Mouse (Mus musculus): ENCODE results near the gene Zfp426.

Zfp426 gene

DNA sequence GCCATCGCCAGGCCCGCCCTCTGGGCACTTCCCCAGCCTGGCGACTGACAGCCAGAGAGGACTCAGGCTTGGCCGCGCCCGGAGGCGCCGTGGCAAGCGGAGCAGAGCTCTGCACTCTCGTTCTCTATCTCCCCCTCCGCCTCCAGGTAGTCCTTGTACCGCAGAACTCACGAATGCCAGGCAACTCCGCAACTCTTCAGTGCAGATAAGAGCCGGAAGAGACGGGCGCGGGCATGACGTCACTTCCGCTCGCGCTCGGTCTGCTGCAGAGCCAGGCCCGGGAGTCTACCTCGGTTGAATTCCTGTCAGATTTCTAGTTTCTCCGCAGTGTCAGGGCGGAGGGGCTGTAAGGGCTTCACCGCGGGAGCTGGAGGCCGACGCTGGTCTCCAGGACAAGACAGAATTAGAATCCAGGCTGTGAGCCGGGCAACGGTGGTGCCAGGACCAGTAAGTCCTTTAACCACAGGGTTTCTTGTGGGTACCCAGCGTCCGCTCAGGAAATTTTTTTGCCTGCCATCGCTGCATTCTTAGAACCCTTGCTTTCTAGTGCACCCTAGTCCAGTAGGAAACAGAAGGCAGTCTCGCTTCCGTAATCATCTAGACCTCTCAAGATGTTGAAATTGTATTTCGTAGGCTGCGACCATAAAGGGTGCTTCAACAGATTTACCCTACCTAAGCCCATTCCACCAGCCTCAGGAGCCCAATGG lies at the start of gene Zfp426:
TSS of gene Zfp426 (minus strand) at position 220 of the 707 bp plus-strand sequence.
- DNase-seq (ENCODE audit: inconsistent ontology term) = peak; percentile 90

GRCm38 (mm10) chr9:20536598-20536997 lies 44.1 kb upstream of the Zfp426 start:
- DNase-seq (ENCODE audit: inconsistent ontology term) = no peak

DNA sequence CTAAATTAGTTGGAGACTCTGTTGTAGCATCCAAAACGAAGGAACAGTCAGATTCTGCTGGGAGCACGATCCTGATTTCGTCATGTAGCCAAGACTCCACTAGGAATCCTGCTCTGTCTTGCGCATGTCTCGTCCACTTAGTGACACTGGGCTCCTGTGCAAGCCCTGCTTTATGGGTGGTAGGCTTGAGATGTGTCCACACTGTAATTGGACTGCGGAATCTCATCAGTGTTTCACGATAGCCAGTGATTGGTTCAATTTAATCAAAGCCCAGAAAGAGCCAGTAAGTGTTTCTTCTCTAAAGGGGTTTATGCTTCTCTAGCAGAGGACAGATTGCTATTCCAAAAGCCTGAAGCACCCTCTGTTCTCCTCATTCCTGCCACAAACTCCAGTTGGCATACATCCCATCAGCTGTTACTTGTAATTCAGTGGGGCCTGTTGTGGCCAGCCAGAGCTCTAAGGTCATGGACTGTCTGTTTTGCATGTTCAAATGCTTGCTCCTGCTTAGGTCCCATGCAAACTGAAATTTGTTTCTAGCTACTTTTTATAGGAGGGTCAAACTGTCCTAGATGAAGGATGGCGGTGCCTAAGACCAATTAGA lies 41.9 kb upstream of the Zfp426 start:
- DNase-seq (ENCODE audit: inconsistent ontology term) = no peak

DNA sequence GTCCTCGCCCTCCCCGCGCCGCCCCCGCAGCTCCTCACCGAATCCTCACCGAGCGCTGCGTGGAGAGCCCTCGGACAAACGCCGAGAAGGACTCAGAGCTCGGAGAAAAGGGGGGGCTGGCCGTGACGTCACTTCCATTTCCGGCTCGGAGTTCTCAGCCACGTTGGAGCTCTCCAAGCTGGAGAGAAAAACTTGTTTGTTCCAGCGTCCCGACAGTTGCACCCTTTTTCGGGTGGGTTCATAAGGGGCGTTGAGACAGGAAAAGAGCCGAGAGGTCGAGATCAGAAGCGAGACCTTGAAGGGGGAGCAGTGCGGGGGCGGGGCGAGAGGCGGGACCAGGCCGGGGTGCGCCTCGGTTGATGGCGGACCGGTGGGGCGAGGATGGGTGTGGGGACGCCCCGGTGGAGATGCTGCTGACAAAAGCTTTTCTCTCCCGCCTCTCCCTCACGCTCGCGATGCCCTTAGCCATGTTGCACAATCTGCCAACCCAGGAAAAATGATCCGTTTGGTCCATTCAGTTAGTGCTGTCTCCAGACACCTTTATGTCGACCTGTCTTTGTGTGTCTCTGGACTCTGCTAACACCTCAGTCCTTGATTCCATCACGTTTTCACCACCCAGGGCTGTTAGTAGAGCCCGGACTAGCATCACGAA lies 28.9 kb upstream of the Zfp426 start, which contains the start of gene Zfp266:
TSS of gene Zfp266 (minus strand) at position 112 of the 652 bp plus-strand sequence.
- peak; percentile 96 for DNase-seq (ENCODE audit: inconsistent ontology term)

GRCm38 (mm10) chr9:20520531-20521210 lies 28.1 kb upstream of the Zfp426 start:
- DNase-seq (ENCODE audit: inconsistent ontology term) = no peak

DNA sequence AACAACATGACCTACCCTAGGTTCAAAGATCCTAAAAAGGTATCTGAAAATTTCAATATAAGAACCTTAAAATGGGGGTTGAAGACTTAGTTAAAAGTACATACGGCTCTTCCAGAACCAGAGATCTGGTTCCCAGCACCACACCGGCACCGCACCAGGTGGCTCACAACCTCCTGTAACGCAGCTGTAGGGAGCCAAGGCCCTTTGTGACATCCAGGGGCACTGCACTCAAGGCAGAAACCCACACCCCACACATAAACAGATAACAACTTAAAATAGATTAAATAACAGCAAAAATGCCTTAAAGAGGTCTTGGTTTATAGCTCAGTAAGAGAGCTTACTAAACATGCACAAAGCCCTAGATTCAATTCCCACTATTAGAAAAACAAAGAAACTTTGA lies 27.4 kb upstream of the Zfp426 start:
- peak; percentile 6 for DNase-seq (ENCODE audit: inconsistent ontology term)

GRCm38 (mm10) chr9:20518708-20519107 lies 26.2 kb upstream of the Zfp426 start:
- DNase-seq (ENCODE audit: inconsistent ontology term) = no peak

DNA sequence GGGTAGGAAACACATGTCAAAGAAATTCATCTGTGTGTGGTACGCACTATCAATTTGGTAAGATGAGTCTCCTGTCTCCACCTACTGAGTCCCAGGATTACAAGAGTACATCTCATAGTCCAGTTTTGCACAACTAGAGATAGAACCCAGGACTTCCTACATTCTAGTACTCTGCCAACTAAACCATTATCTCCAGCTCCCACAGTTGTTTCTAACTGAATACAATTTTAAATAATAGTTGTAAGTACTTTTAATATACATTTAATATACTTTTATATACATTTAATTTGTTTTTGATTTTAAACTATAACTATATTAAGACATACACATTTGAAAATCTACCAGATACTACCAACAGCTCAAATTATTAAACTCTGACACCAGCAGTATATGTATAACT lies 25.2 kb upstream of the Zfp426 start:
- no peak for DNase-seq (ENCODE audit: inconsistent ontology term)

- no peak for DNase-seq (ENCODE audit: inconsistent ontology term)
These were observed 21.5 kb upstream of the Zfp426 start for GRCm38 (mm10) chr9:20514016-20514415.

- DNase-seq (ENCODE audit: inconsistent ontology term) = no peak
These were observed 20.2 kb upstream of the Zfp426 start for GRCm38 (mm10) chr9:20512714-20513113.

- no peak for DNase-seq (ENCODE audit: inconsistent ontology term)
These were observed 19.1 kb upstream of the Zfp426 start for GRCm38 (mm10) chr9:20511645-20512044.

- DNase-seq (ENCODE audit: inconsistent ontology term) = no peak
These were observed 17.8 kb upstream of the Zfp426 start for GRCm38 (mm10) chr9:20510346-20510745.

DNA sequence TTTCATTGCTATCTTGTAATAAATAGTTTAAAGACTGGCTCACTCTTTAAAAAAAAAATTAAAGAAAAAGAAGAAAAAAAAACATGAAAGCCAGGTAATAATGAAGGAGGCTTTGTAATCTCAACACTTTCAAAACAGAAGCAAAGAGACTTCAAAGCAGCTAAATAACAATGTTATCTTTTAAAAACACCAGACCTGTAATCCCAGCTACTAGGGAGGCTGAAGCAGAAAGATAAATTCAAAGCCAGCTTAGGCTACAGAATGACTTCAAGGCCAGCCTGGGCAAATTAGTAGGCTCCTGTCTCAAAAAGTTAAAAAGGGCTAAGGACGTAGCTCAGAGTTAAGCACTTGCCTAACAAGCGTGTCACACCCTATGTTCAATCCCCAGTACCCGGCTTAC lies 17.1 kb upstream of the Zfp426 start:
- no peak for DNase-seq (ENCODE audit: inconsistent ontology term)

GRCm38 (mm10) chr9:20504801-20505200 lies 12.3 kb upstream of the Zfp426 start:
- no peak for DNase-seq (ENCODE audit: inconsistent ontology term)

- DNase-seq (ENCODE audit: inconsistent ontology term) = peak; percentile 46
These were observed 735 bp upstream of the Zfp426 start for GRCm38 (mm10) chr9:20493281-20493680.

DNA sequence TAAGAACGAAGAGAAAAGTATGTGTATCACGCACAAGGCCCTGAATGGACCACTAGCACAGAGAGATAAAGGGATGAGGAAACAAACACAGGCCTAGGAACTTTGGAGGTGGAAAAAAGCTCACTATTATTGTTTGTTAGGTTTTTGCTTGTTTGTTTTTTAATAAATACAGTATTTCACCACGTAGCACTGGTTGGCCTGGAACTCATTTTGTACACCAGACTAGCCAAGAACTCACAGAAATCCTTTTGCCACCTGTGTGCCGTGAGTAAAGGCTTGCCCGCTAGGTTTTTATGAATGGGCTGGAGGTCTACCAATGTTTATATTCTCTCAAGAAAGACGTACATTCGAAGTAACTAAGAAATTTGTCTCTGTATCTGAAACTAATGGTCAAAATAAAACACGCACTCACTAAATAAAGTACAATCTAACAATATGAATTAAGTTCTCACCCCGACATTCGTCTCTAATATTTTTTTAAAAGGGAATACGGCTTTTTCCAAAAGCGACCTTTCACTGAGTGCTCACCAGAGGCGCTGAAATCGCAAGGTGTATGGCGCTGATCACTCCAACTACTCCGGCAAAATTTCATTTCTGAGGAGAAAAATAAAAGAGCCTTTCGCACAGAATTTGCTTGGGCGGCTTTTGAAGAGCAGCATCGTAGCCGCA lies 554 bp downstream of the Zfp426 start:
- DNase-seq (ENCODE audit: inconsistent ontology term) = no peak

DNA sequence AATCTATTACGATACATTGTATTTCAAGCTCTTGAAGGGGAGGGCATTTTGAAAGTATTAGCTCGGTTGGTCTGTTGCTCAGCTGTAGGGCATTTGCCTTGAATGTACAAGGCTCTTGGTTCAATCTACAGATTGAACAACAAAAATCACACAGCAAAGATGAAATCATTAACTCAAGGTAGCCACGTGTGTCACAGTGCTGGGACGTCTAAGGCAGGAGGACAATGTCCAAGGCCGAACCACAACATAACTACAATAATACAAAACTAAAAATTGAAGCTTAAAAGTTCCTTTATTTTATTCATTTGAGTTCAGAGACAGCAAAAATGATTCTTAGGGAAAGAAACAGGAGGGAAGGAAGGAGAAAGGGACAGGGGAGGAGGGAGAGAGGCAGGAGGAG lies 3.0 kb downstream of the Zfp426 start:
- DNase-seq (ENCODE audit: inconsistent ontology term) = no peak

- no peak for DNase-seq (ENCODE audit: inconsistent ontology term)
These were observed 13.2 kb downstream of the Zfp426 start for GRCm38 (mm10) chr9:20479396-20479795.

- DNase-seq (ENCODE audit: inconsistent ontology term) = no peak
These were observed 15.9 kb downstream of the Zfp426 start for GRCm38 (mm10) chr9:20476632-20477031.

DNA sequence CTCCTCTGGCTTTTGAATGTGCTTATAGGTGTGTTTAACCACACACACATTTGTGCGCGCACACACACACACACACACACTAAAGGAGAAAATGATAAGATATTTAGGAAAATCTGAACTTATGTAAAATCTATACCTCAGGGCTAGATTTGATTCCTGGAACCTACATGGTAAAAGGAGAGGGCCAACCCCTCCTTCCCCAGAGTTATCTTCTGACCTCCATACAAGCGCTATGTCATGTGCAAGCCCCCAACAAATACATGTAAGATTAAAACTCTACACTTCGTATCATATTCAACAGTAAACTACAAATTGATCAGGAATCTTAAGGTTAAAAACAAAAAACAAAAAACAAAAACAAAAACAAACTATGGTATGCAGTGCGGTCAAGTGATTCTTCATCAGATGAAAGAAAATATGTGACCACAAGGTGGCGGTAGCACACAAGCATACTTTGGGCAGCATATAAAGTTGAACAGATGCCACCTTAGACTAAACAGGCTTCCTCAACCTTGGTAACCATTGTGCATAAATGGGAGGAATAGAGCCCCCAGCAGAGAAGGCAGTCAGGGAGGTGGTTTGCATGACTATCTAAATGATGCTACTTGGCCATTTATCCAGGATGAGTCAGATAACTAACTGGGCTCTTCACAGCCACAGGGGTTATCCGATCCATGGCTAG lies 25.6 kb downstream of the Zfp426 start:
- peak; percentile 59 for DNase-seq (ENCODE audit: inconsistent ontology term)
